Mouse (Mus musculus): ENCODE data around the gene Pde4dip. TPM values are rescaled to one million over a fixed set of nuclear protein-coding genes. Genes with fewer than 3 reads are reported as not detected.

Gene Pde4dip
- polyA plus RNA-seq, 1 experiment from 2014 or later = 7.1 TPM

- Histone ChIP-seq H3K9ac (replicated peaks; ENCODE audit: low read depth) (no peak overlapping the region), H3K4me3 (ENCODE audit: low read depth, low read length) (no peak overlapping the region), H3K27me3 (replicated peaks; ENCODE audit: insufficient read depth, low read length) (no peaks in the 10 kb centered on the region), H3K36me3 (ENCODE audit: insufficient read depth, low read length) (no peaks in the 10 kb centered on the region), H3K4me2 (replicated peaks; ENCODE audit: low read depth, low read length) (no peak overlapping the region), H3K4me1 (ENCODE audit: insufficient read depth, low read depth, low read length) (no peaks in the 10 kb centered on the region), H3K27ac (ENCODE audit: low read length) (no peak overlapping the region), H3K9me3 (ENCODE audit: low read length) (no peaks in the 10 kb centered on the region)
- ATAC-seq (no peak), DNase-seq (ENCODE audit: low spot score) (no peak)
- TF ChIP-seq EP300 (IDR thresholded peaks at IDR 0.05) (no peak), CTCF (IDR thresholded peaks at IDR 0.05) (no peak)
- 22% methylated on average over 1 of the region's 1 CpGs for WGBS
Observed at GRCm38 (mm10) chr3:97648518-97648917, 240.0 kb downstream of the Pde4dip start.

- no peak overlapping the region for H3K4me2 ChIP-seq (replicated peaks; ENCODE audit: low read depth, low read length)
- no peak for TF ChIP-seq CTCF (IDR thresholded peaks at IDR 0.05)
- TF ChIP-seq EP300 (IDR thresholded peaks at IDR 0.05) = no peak
- no peak overlapping the region for H3K9ac ChIP-seq (replicated peaks; ENCODE audit: low read depth)
- no peak for ATAC-seq
- WGBS = 68% methylated on average over 9 of the region's 9 CpGs
- H3K9me3 ChIP-seq (ENCODE audit: low read length) = no peaks in the 10 kb centered on the region
- H3K4me3 ChIP-seq (ENCODE audit: low read depth, low read length) = no peak overlapping the region
- no peak for DNase-seq (ENCODE audit: low spot score)
- no peaks in the 10 kb centered on the region for H3K4me1 ChIP-seq (ENCODE audit: insufficient read depth, low read depth, low read length)
- H3K27ac ChIP-seq (ENCODE audit: low read length) = no peak overlapping the region
- H3K36me3 ChIP-seq (ENCODE audit: insufficient read depth, low read length) = no peaks in the 10 kb centered on the region
- no peaks in the 10 kb centered on the region for H3K27me3 ChIP-seq (replicated peaks; ENCODE audit: insufficient read depth, low read length)
Observed at GRCm38 (mm10) chr3:97642001-97642400, 246.5 kb downstream of the Pde4dip start.

- DNase-seq (ENCODE audit: low spot score) = no peak
- TF ChIP-seq EP300 (IDR thresholded peaks at IDR 0.05) = no peak
- no peak for TF ChIP-seq CTCF (IDR thresholded peaks at IDR 0.05)
- Histone ChIP-seq H3K36me3 (ENCODE audit: insufficient read depth, low read length) (no peaks in the 10 kb centered on the region), H3K4me1 (ENCODE audit: insufficient read depth, low read depth, low read length) (no peaks in the 10 kb centered on the region), H3K27ac (ENCODE audit: low read length) (no peak overlapping the region), H3K9me3 (ENCODE audit: low read length) (no peaks in the 10 kb centered on the region), H3K27me3 (replicated peaks; ENCODE audit: insufficient read depth, low read length) (no peaks in the 10 kb centered on the region), H3K4me2 (replicated peaks; ENCODE audit: low read depth, low read length) (no peak overlapping the region), H3K9ac (replicated peaks; ENCODE audit: low read depth) (no peak overlapping the region), H3K4me3 (ENCODE audit: low read depth, low read length) (no peak overlapping the region)
- 94% methylated on average over 4 of the region's 4 CpGs for WGBS
- no peak for ATAC-seq
Observed at GRCm38 (mm10) chr3:97641396-97641795, 247.1 kb downstream of the Pde4dip start.

Small RNAs within 50 kb of the gene (microRNA-seq; reads per million reads assigned to microRNA genes)
- not detected for gene Mir7225

Other genes starting within 250 kb of the Pde4dip start
- 3.1 and 3.7 TPM in 2 replicates for gene Prkab2, start 230.5 kb downstream of the Pde4dip start, polyA plus RNA-seq (2015; fragmentation: Nextera tagmentation; extraction: Ambion mirVana)
- gene Gm17651, start 214.0 kb downstream of the Pde4dip start, polyA plus RNA-seq (2015; fragmentation: Nextera tagmentation; extraction: Ambion mirVana) = not detected in 2 replicates
- 87.9 and 88.7 TPM in 2 replicates for gene Sec22b, start 12.5 kb upstream of the Pde4dip start, polyA plus RNA-seq (2015; fragmentation: Nextera tagmentation; extraction: Ambion mirVana)
- 18.3 and 20.1 TPM in 2 replicates for gene Notch2, start 124.8 kb upstream of the Pde4dip start, polyA plus RNA-seq (2015; fragmentation: Nextera tagmentation; extraction: Ambion mirVana)